Mouse (Mus musculus) small intestine, adult 2 months (tissue): ENCODE results near the gene Ppfia1. TPM values are rescaled to one million over a fixed set of nuclear protein-coding genes. Genes with fewer than 3 reads are reported as not detected.

Experiments used
- H3K27ac ChIP-seq: fragments of 200-500 bp; 2 replicates; pipeline ENCODE4 v1.5.1; 2012; ENCODE audit warnings: low read depth, low read length, control low read depth, inconsistent platforms; ENCODE audit not compliant: insufficient read depth
- H3K27me3 ChIP-seq: fragments of 200-500 bp; 2 replicates; pipeline ENCODE4 v1.6.1; 2012; ENCODE audit warnings: mild to moderate bottlenecking, moderate library complexity, low read length, inconsistent platforms; ENCODE audit not compliant: control insufficient read depth, insufficient read depth
- H3K36me3 ChIP-seq: fragments of 200-500 bp; 2 replicates; pipeline ENCODE4 v1.6.1; 2012; ENCODE audit warnings: mild to moderate bottlenecking, low read length, control low read depth, inconsistent platforms; ENCODE audit not compliant: control insufficient read depth, insufficient read depth
- H3K4me1 ChIP-seq: fragments of 200-500 bp; 2 replicates; pipeline ENCODE4 v1.6.1; 2012; ENCODE audit warnings: low read length, inconsistent platforms, mixed read lengths; ENCODE audit not compliant: control insufficient read depth, insufficient read depth, insufficient read length
- H3K4me3 ChIP-seq: fragments of 200-500 bp; 2 replicates; pipeline ENCODE4 v1.5.1; 2012; ENCODE audit warnings: low read depth, mild to moderate bottlenecking, control low read depth, inconsistent platforms, low read length, moderate library complexity
- CTCF ChIP-seq: fragments of 200-500 bp; IDR thresholded peaks from 2 replicates; pipeline ENCODE4 v1.5.1; 2012; ENCODE audit warnings: low read depth, mild to moderate bottlenecking, control low read depth, inconsistent platforms, low read length, moderate library complexity, mixed read lengths; ENCODE audit not compliant: insufficient replicate concordance, insufficient read length; ENCODE audit errors: extremely low read depth
- POLR2A ChIP-seq: fragments of 200-500 bp; IDR thresholded peaks from 2 replicates; pipeline ENCODE4 v1.6.1; 2012; ENCODE audit warnings: low read depth, mild to moderate bottlenecking, control low read depth, inconsistent platforms, low read length, moderate library complexity
- WGBS: fragments of 180-500 bp; shearing (Covaris S2); methylation state at CpG from one replicate; pipeline ENCODE4 v1.1.7; 2018; 5-methylcytosine and 5-hydroxymethylcytosine counted together
- polyA plus RNA-seq: library from polyadenylated mRNA; depleted of rRNA; stranded (reverse); fragments of >200 nt; gene quantifications from 2 replicates; pipeline ENCODE4 v1.2.3, GENCODE M21; 2012

The Ppfia1 gene
- polyA plus RNA-seq, 1 experiment: 22.3 TPM

- Histone ChIP-seq H3K36me3 (peaks cover 50% of the 10 kb centered on the region), H3K4me3 (no peak overlapping the region), H3K27ac (no peak overlapping the region), H3K27me3 (no peaks in the 10 kb centered on the region), H3K4me1 (no peaks in the 10 kb centered on the region)
- 76% methylated on average over 6 of the region's 6 CpGs for WGBS
- TF ChIP-seq CTCF: no peak
These were observed 64.3 kb downstream of the Ppfia1 start for GRCm38 (mm10) chr7:144489067-144489774.

GRCm38 (mm10) chr7:144480314-144480713 is 73.2 kb downstream of the Ppfia1 start:
- H3K27me3 ChIP-seq: no peaks in the 10 kb centered on the region
- TF ChIP-seq POLR2A (no peak), CTCF (no peak)
- H3K27ac ChIP-seq: no peak overlapping the region
- H3K36me3 ChIP-seq: peaks cover 61% of the 10 kb centered on the region
- no peak overlapping the region for H3K4me3 ChIP-seq
- no peaks in the 10 kb centered on the region for H3K4me1 ChIP-seq

GRCm38 (mm10) chr7:144479569-144479968 is 74.0 kb downstream of the Ppfia1 start:
- no peak overlapping the region for H3K4me3 ChIP-seq
- H3K27ac ChIP-seq: no peak overlapping the region
- H3K4me1 ChIP-seq: no peaks in the 10 kb centered on the region
- no peaks in the 10 kb centered on the region for H3K27me3 ChIP-seq
- 100% methylated on average over 1 of the region's 1 CpGs for WGBS
- H3K36me3 ChIP-seq: peaks cover 56% of the 10 kb centered on the region
- no peak for TF ChIP-seq CTCF
- TF ChIP-seq POLR2A: no peak

GRCm38 (mm10) chr7:144475741-144476140 is 77.8 kb downstream of the Ppfia1 start:
- Histone ChIP-seq H3K27ac (no peak overlapping the region), H3K27me3 (no peaks in the 10 kb centered on the region), H3K36me3 (peaks cover 27% of the 10 kb centered on the region), H3K4me3 (no peak overlapping the region), H3K4me1 (no peaks in the 10 kb centered on the region; the same call in 1 of the 2 replicates)
- WGBS: 92% methylated on average over 3 of the region's 3 CpGs
- TF ChIP-seq CTCF: no peak
- no peak for TF ChIP-seq POLR2A

GRCm38 (mm10) chr7:144473486-144473885 is 80.0 kb downstream of the Ppfia1 start:
- no peak for TF ChIP-seq POLR2A
- no peak for TF ChIP-seq CTCF
- H3K4me1 ChIP-seq: peaks cover 10% of the 10 kb centered on the region; the same call in 1 of the 2 replicates
- 51% methylated on average over 4 of the region's 4 CpGs for WGBS

GRCm38 (mm10) chr7:144471103-144471502 is 82.4 kb downstream of the Ppfia1 start:
- 54% methylated on average over 2 of the region's 2 CpGs for WGBS
- peak overlapping the region; percentile 36; the same call in 1 of the 2 replicates for H3K27ac ChIP-seq

More at GRCm38 (mm10) chr7:144473486-144473885, 80.0 kb downstream of the Ppfia1 start:
- H3K36me3 ChIP-seq: peaks cover 13% of the 10 kb centered on the region
- no peak overlapping the region for H3K27ac ChIP-seq
- H3K4me3 ChIP-seq: no peak overlapping the region
- H3K27me3 ChIP-seq: no peaks in the 10 kb centered on the region

GRCm38 (mm10) chr7:144470545-144471059 is 82.9 kb downstream of the Ppfia1 start, which contains the start of gene Cttn:
Gene Cttn (minus strand): TSS chr7:144471009.
- Histone ChIP-seq H3K4me1 (peaks cover 16% of the 10 kb centered on the region; the same call in 1 of the 2 replicates), H3K27ac (peak within 1 kb of the TSS; percentile 75), H3K27me3 (no peaks in the 10 kb centered on the region), H3K4me3 (peak within 1 kb of the TSS; percentile 88), H3K36me3 (peaks cover 1% of the 10 kb centered on the region)
- WGBS: 4% methylated on average over 30 of the region's 30 CpGs
- TF ChIP-seq POLR2A (no peak; the same call in none of the 2 replicates), CTCF (no peak)

More at GRCm38 (mm10) chr7:144471103-144471502, 82.4 kb downstream of the Ppfia1 start:
- 0 out of 2 replicates have a peak, but pooled peaks cover 1% of the 10 kb centered on the region for H3K36me3 ChIP-seq
- peaks cover 16% of the 10 kb centered on the region; the same call in 1 of the 2 replicates for H3K4me1 ChIP-seq
- H3K4me3 ChIP-seq: no peak overlapping the region
- H3K27me3 ChIP-seq: no peaks in the 10 kb centered on the region
- no peak for TF ChIP-seq POLR2A
- no peak for TF ChIP-seq CTCF
